Comparison of ENCODE assay signal across 14 mouse cellular contexts in the genomic region with DNA sequence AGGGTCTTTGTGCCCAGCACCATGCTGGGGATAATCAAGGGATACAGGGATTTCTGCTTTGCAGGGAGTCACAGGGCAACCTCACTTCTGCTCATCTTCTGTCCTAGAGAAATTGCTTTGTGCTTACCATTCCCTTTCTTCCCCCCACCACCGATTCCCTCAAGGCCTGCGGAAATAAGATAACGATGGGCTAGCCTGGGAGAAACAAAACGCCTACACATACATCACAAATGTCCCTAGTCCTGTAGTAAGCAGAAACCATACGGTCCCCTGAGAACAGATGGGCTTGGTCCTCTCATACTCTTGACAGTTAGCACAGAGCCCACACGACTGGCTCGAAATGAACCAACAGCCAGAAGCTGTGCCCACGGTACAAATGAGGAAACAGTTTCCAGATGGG. TPM values are rescaled to one million over a fixed set of nuclear protein-coding genes. Genes with fewer than 3 reads are reported as not detected.
A peak's percentile ranks its signal among the peaks of the same experiment; 100 is the strongest.
DNase-seq lines count a peak whose midpoint lies in the region; ATAC-seq and TF ChIP-seq lines count a peak whose summit lies in the region.
"Had no signal": no experiment of that assay in that cellular context is flagged by ENCODE, and none has a peak within 500 bp of the region (broad histone marks: within the 10 kb centered on the region; RNA-seq: fewer than 3 reads in every experiment).

No protein-coding gene starts in this region.

- H3K4me2 ChIP-seq in lung, embryonic 14.5 days = peak overlapping the region; percentile 15; the same call in 1 of the 2 replicates
- H3K4me2 ChIP-seq in liver, embryonic 11.5 days = peak overlapping the region; percentile 80
- H3K4me2 ChIP-seq: intestine, embryonic 15.5 days; limb, embryonic 12.5 days; midbrain, embryonic 15.5 days; neural tube, embryonic 12.5 days had no signal

- H3K9ac ChIP-seq in lung, embryonic 14.5 days = no peak overlapping the region
- H3K9ac ChIP-seq in liver, embryonic 11.5 days (ENCODE audit: low read depth, low read length) = peak overlapping the region; percentile 72
- H3K9ac ChIP-seq: intestine, embryonic 15.5 days; limb, embryonic 12.5 days; midbrain, embryonic 15.5 days; neural tube, embryonic 12.5 days had no signal

- no peaks in the 10 kb centered on the region for H3K9me3 ChIP-seq in lung, embryonic 14.5 days (ENCODE audit: low read depth, low read length)
- H3K9me3 ChIP-seq in liver, embryonic 11.5 days (ENCODE audit: control insufficient read depth, low read length) = no peaks in the 10 kb centered on the region
- H3K9me3 ChIP-seq: hindbrain, embryonic 10.5 days; intestine, embryonic 15.5 days; midbrain, embryonic 15.5 days; neural tube, embryonic 12.5 days had no signal

- H3K4me1 ChIP-seq in lung, embryonic 14.5 days (ENCODE audit: insufficient read depth) = no peaks in the 10 kb centered on the region
- peaks cover 1% of the 10 kb centered on the region; the same call in 1 of the 2 replicates for H3K4me1 ChIP-seq in bone marrow, adult 2 months (ENCODE audit: control insufficient read depth, insufficient read depth, low read length)
- H3K4me1 ChIP-seq in liver, embryonic 11.5 days (replicated peaks; ENCODE audit: control insufficient read depth, insufficient read depth, low read length) = peaks cover 40% of the 10 kb centered on the region

- DNase-seq in lung, embryonic 14.5 days = no peak
- DNase-seq in lung, postnatal 14 days = no peak
- DNase-seq in liver, embryonic 11.5 days (ENCODE audit: low spot score) = no peak
- peak; percentile 45 to 48 for DNase-seq in spleen, postnatal 10 days (ENCODE audit: low spot score in 2 of 2)
- DNase-seq in layer of hippocampus, postnatal 10 days (ENCODE audit: low spot score in 2 of 2) = no peak
- no peak for DNase-seq in frontal cortex, postnatal 10 days (ENCODE audit: low spot score in 2 of 2)
- DNase-seq: cerebellum, adult 8-10 months had no signal

- no peak for TF ChIP-seq CTCF in lung, embryonic 14.5 days (IDR thresholded peaks at IDR 0.05; ENCODE audit: low read depth)
- TF ChIP-seq CTCF in bone marrow, adult 2 months (IDR thresholded peaks at IDR 0.05; ENCODE audit: control insufficient read depth, insufficient read depth, low read length) = no peak

- peaks cover 24% of the 10 kb centered on the region for H3K27me3 ChIP-seq in lung, embryonic 14.5 days (ENCODE audit: insufficient read depth, low read length)
- peaks cover 2% of the 10 kb centered on the region; the same call in 1 of the 2 replicates for H3K27me3 ChIP-seq in liver, embryonic 11.5 days (replicated peaks; ENCODE audit: control insufficient read depth, insufficient read depth, low read length)

- no peak for ATAC-seq in lung, embryonic 14.5 days (ENCODE audit: insufficient read depth)
- peak; percentile 85 for ATAC-seq in liver, embryonic 11.5 days (replicated peaks; ENCODE audit: low FRiP score)
- ATAC-seq: forebrain, embryonic 14.5 days; midbrain, embryonic 15.5 days had no signal

- H3K36me3 ChIP-seq in lung, embryonic 14.5 days (ENCODE audit: insufficient read depth) = no peaks in the 10 kb centered on the region; the same call in 1 of the 2 replicates
- H3K36me3 ChIP-seq in liver, embryonic 11.5 days (ENCODE audit: control insufficient read depth, insufficient read depth, low read length) = no peaks in the 10 kb centered on the region
- H3K36me3 ChIP-seq: intestine, embryonic 15.5 days; midbrain, embryonic 15.5 days had no signal

- H3K4me3 ChIP-seq in lung, embryonic 14.5 days (ENCODE audit: low read depth, low read length) = no peak overlapping the region
- no peak overlapping the region for H3K4me3 ChIP-seq in bone marrow, adult 2 months (replicated peaks; ENCODE audit: control insufficient read depth, low read depth, low read length)
- H3K4me3 ChIP-seq in liver, embryonic 11.5 days (ENCODE audit: low read depth, low read length) = peak overlapping the region; percentile 41
- H3K4me3 ChIP-seq: hindbrain, embryonic 10.5 days; intestine, embryonic 15.5 days; limb, embryonic 12.5 days; midbrain, embryonic 15.5 days; neural tube, embryonic 12.5 days had no signal

- no peak overlapping the region for H3K27ac ChIP-seq in lung, embryonic 14.5 days (ENCODE audit: low read depth)
- H3K27ac ChIP-seq in bone marrow, adult 2 months (ENCODE audit: control insufficient read depth, insufficient read depth, low read depth, low read length, poor library complexity) = peak overlapping the region; percentile 77
- peak overlapping the region; percentile 92 for H3K27ac ChIP-seq in liver, embryonic 11.5 days (ENCODE audit: low read depth, low read length)
- H3K27ac ChIP-seq: hindbrain, embryonic 10.5 days; intestine, embryonic 15.5 days; limb, embryonic 12.5 days; midbrain, embryonic 15.5 days; neural tube, embryonic 12.5 days had no signal

- TF ChIP-seq POLR2A in bone marrow, adult 2 months (IDR thresholded peaks at IDR 0.05; ENCODE audit: borderline replicate concordance, control insufficient read depth, low read depth, low read length) = no peak

- WGBS in lung, embryonic 14.5 days = 48% methylated on average over 8 of the region's 8 CpGs
- WGBS in bone marrow, adult 2 months = 15% methylated on average over 8 of the region's 8 CpGs
- 32% methylated on average over 8 of the region's 8 CpGs for WGBS in liver, embryonic 11.5 days

RNA-seq across cellular contexts. Expression of gene Tal1, which starts 8.0 kb away (rescaled TPM):
- 3.3 and 3.4 TPM in 2 replicates for polyA plus RNA-seq in lung, embryonic 14.5 days (2014; fragmentation: Nextera tagmentation; extraction: Ambion mirVana)
- polyA plus RNA-seq in bone marrow, adult 2 months (2011; ENCODE audit: insufficient read depth, insufficient read length, low replicate concordance, missing spikeins) = 67.9 and 68.4 TPM in 2 replicates
- polyA plus RNA-seq in liver, embryonic 11.5 days (2014; fragmentation: Nextera tagmentation; extraction: Ambion mirVana) = 42.7 and 47.6 TPM in 2 replicates
- 1 to 10 TPM; 2.0 to 2.6 TPM for total RNA-seq in layer of hippocampus, postnatal 10 days (2021)

RNA-seq across cellular contexts. Expression of gene Pdzk1ip1, which starts 40.3 kb away (rescaled TPM):
- polyA plus RNA-seq in lung, embryonic 14.5 days (2014; fragmentation: Nextera tagmentation; extraction: Ambion mirVana) = 13.3 and 15.0 TPM in 2 replicates
- polyA plus RNA-seq in bone marrow, adult 2 months (2011; ENCODE audit: insufficient read depth, insufficient read length, low replicate concordance, missing spikeins) = 212 and 213 TPM in 2 replicates
- polyA plus RNA-seq in liver, embryonic 11.5 days (2014; fragmentation: Nextera tagmentation; extraction: Ambion mirVana) = 24.2 and 25.8 TPM in 2 replicates
- under 1 TPM; 0.42 to 0.57 TPM for total RNA-seq in layer of hippocampus, postnatal 10 days (2021)

RNA-seq across cellular contexts. Expression of gene Stil, which starts 48.2 kb away (rescaled TPM):
- polyA plus RNA-seq in lung, embryonic 14.5 days (2014; fragmentation: Nextera tagmentation; extraction: Ambion mirVana) = 23.3 and 26.0 TPM in 2 replicates
- 7.8 and 8.1 TPM in 2 replicates for polyA plus RNA-seq in bone marrow, adult 2 months (2011; ENCODE audit: insufficient read depth, insufficient read length, low replicate concordance, missing spikeins)
- 16.2 and 20.4 TPM in 2 replicates for polyA plus RNA-seq in liver, embryonic 11.5 days (2014; fragmentation: Nextera tagmentation; extraction: Ambion mirVana)
- total RNA-seq in layer of hippocampus, postnatal 10 days (2021) = 1 to 10 TPM; 1.2 to 1.6 TPM

Comparison
In these comparisons a context has a peak if more than half of its experiments do, and no peak if none do; other contexts are left out.
1. DNase-seq: peak in spleen, postnatal 10 days (2 of 2); none in lung, embryonic 14.5 days (single experiment), lung, postnatal 14 days (single experiment), liver, embryonic 11.5 days (single experiment), layer of hippocampus, postnatal 10 days (0 of 2) and frontal cortex, postnatal 10 days (0 of 2).